Mouse (Mus musculus): ENCODE data around the gene Mr1. TPM values are rescaled to one million over a fixed set of nuclear protein-coding genes. Genes with fewer than 3 reads are reported as not detected.
A peak's percentile ranks its signal among the peaks of the same experiment; 100 is the strongest.

Mr1 gene
- polyA plus RNA-seq, 1 experiment from 2014 or later = 4.2 TPM

- WGBS = under 1% methylated on average over 44 of the region's 46 CpGs
- Histone ChIP-seq H3K27ac (replicated peaks) (peak overlapping the region; percentile 91), H3K9ac (ENCODE audit: low read length) (peak overlapping the region; percentile 89), H3K4me3 (ENCODE audit: low read depth, low read length) (peak overlapping the region; percentile 99), H3K4me2 (replicated peaks; ENCODE audit: low read depth) (peak overlapping the region; percentile 77), H3K9me3 (ENCODE audit: control insufficient read depth, low read length) (no peaks in the 10 kb centered on the region), H3K36me3 (ENCODE audit: control insufficient read depth, insufficient read depth, low read length) (no peaks in the 10 kb centered on the region), H3K27me3 (ENCODE audit: control insufficient read depth, insufficient read depth, low read length) (no peaks in the 10 kb centered on the region), H3K4me1 (replicated peaks; ENCODE audit: control insufficient read depth, insufficient read depth) (no peaks in the 10 kb centered on the region)
- DNase-seq (ENCODE audit: low spot score) (peak; percentile 73), ATAC-seq (ENCODE audit: low FRiP score, low TSS enrichment) (peak; percentile 66)
- TF ChIP-seq EP300 (optimal IDR thresholded peaks at IDR 0.05) (no peak), CTCF (IDR thresholded peaks at IDR 0.05; ENCODE audit: low read depth) (peak; percentile 42; the same call in 1 of the 2 replicates)
These were observed 12.4 kb upstream of the Mr1 start for GRCm38 (mm10) chr1:155158970-155159484.

- 1% methylated on average over 48 of the region's 48 CpGs for WGBS
- DNase-seq (ENCODE audit: low spot score) (peak; percentile 99), ATAC-seq (ENCODE audit: low FRiP score, low TSS enrichment) (peak; percentile 99)
- Histone ChIP-seq H3K4me1 (replicated peaks; ENCODE audit: control insufficient read depth, insufficient read depth) (no peaks in the 10 kb centered on the region), H3K27ac (replicated peaks) (peak within 1 kb of the TSS; percentile 91), H3K36me3 (ENCODE audit: control insufficient read depth, insufficient read depth, low read length) (no peaks in the 10 kb centered on the region), H3K9ac (ENCODE audit: low read length) (peak within 1 kb of the TSS; percentile 89), H3K27me3 (ENCODE audit: control insufficient read depth, insufficient read depth, low read length) (no peaks in the 10 kb centered on the region), H3K4me3 (ENCODE audit: low read depth, low read length) (peak within 1 kb of the TSS; percentile 99), H3K9me3 (ENCODE audit: control insufficient read depth, low read length) (no peaks in the 10 kb centered on the region), H3K4me2 (replicated peaks; ENCODE audit: low read depth) (peak within 1 kb of the TSS; percentile 77)
- TF ChIP-seq CTCF (IDR thresholded peaks at IDR 0.05; ENCODE audit: low read depth) (no peak), EP300 (optimal IDR thresholded peaks at IDR 0.05) (no peak)
These were observed 11.7 kb upstream of the Mr1 start, which contains the start of gene Stx6 for GRCm38 (mm10) chr1:155158141-155158969. Gene Stx6, plus strand, starts transcription at chr1:155158715.

GRCm38 (mm10) chr1:155153906-155154305 lies 7.3 kb upstream of the Mr1 start:
- no peak for ATAC-seq (ENCODE audit: low FRiP score, low TSS enrichment)
- no peak overlapping the region for H3K4me2 ChIP-seq (replicated peaks; ENCODE audit: low read depth)
- WGBS = 73% methylated on average over 4 of the region's 4 CpGs

GRCm38 (mm10) chr1:155150821-155151220 lies 4.2 kb upstream of the Mr1 start:
- Histone ChIP-seq H3K27ac (replicated peaks) (no peak overlapping the region), H3K4me3 (ENCODE audit: low read depth, low read length) (no peak overlapping the region), H3K36me3 (ENCODE audit: control insufficient read depth, insufficient read depth, low read length) (no peaks in the 10 kb centered on the region), H3K27me3 (ENCODE audit: control insufficient read depth, insufficient read depth, low read length) (no peaks in the 10 kb centered on the region), H3K9ac (ENCODE audit: low read length) (no peak overlapping the region), H3K9me3 (ENCODE audit: control insufficient read depth, low read length) (no peaks in the 10 kb centered on the region), H3K4me1 (replicated peaks; ENCODE audit: control insufficient read depth, insufficient read depth) (no peaks in the 10 kb centered on the region), H3K4me2 (replicated peaks; ENCODE audit: low read depth) (no peak overlapping the region)
- DNase-seq (ENCODE audit: low spot score) (no peak), ATAC-seq (ENCODE audit: low FRiP score, low TSS enrichment) (no peak)
- TF ChIP-seq EP300 (optimal IDR thresholded peaks at IDR 0.05) = no peak
- TF ChIP-seq CTCF (IDR thresholded peaks at IDR 0.05; ENCODE audit: low read depth) = no peak
- WGBS = 69% methylated on average over 5 of the region's 5 CpGs

More at GRCm38 (mm10) chr1:155153906-155154305, 7.3 kb upstream of the Mr1 start:
- H3K36me3 ChIP-seq (ENCODE audit: control insufficient read depth, insufficient read depth, low read length) = no peaks in the 10 kb centered on the region
- H3K27ac ChIP-seq (replicated peaks) = no peak overlapping the region
- H3K4me3 ChIP-seq (ENCODE audit: low read depth, low read length) = no peak overlapping the region
- H3K27me3 ChIP-seq (ENCODE audit: control insufficient read depth, insufficient read depth, low read length) = no peaks in the 10 kb centered on the region
- H3K4me1 ChIP-seq (replicated peaks; ENCODE audit: control insufficient read depth, insufficient read depth) = no peaks in the 10 kb centered on the region
- H3K9me3 ChIP-seq (ENCODE audit: control insufficient read depth, low read length) = no peaks in the 10 kb centered on the region
- no peak overlapping the region for H3K9ac ChIP-seq (ENCODE audit: low read length)
- no peak for DNase-seq (ENCODE audit: low spot score)
- TF ChIP-seq CTCF (IDR thresholded peaks at IDR 0.05; ENCODE audit: low read depth) (no peak), EP300 (optimal IDR thresholded peaks at IDR 0.05) (no peak)

GRCm38 (mm10) chr1:155149403-155149802 lies 2.8 kb upstream of the Mr1 start:
- TF ChIP-seq EP300 (optimal IDR thresholded peaks at IDR 0.05) = no peak
- TF ChIP-seq CTCF (IDR thresholded peaks at IDR 0.05; ENCODE audit: low read depth) = no peak
- H3K9me3 ChIP-seq (ENCODE audit: control insufficient read depth, low read length) = no peaks in the 10 kb centered on the region
- DNase-seq (ENCODE audit: low spot score) (no peak), ATAC-seq (ENCODE audit: low FRiP score, low TSS enrichment) (no peak)
- no peak overlapping the region for H3K27ac ChIP-seq (replicated peaks)
- WGBS = 91% methylated on average over 3 of the region's 3 CpGs
- no peak overlapping the region for H3K9ac ChIP-seq (ENCODE audit: low read length)
- H3K27me3 ChIP-seq (ENCODE audit: control insufficient read depth, insufficient read depth, low read length) = no peaks in the 10 kb centered on the region
- no peak overlapping the region for H3K4me2 ChIP-seq (replicated peaks; ENCODE audit: low read depth)
- H3K4me1 ChIP-seq (replicated peaks; ENCODE audit: control insufficient read depth, insufficient read depth) = no peaks in the 10 kb centered on the region
- H3K36me3 ChIP-seq (ENCODE audit: control insufficient read depth, insufficient read depth, low read length) = no peaks in the 10 kb centered on the region
- no peak overlapping the region for H3K4me3 ChIP-seq (ENCODE audit: low read depth, low read length)

GRCm38 (mm10) chr1:155147228-155147627 lies 614 bp upstream of the Mr1 start:
- Histone ChIP-seq H3K4me1 (replicated peaks; ENCODE audit: control insufficient read depth, insufficient read depth) (no peaks in the 10 kb centered on the region), H3K4me2 (replicated peaks; ENCODE audit: low read depth) (no peak overlapping the region), H3K9me3 (ENCODE audit: control insufficient read depth, low read length) (no peaks in the 10 kb centered on the region), H3K36me3 (ENCODE audit: control insufficient read depth, insufficient read depth, low read length) (no peaks in the 10 kb centered on the region), H3K27me3 (ENCODE audit: control insufficient read depth, insufficient read depth, low read length) (no peaks in the 10 kb centered on the region), H3K4me3 (ENCODE audit: low read depth, low read length) (no peak overlapping the region), H3K9ac (ENCODE audit: low read length) (no peak overlapping the region), H3K27ac (replicated peaks) (no peak overlapping the region)
- DNase-seq (ENCODE audit: low spot score) (no peak), ATAC-seq (ENCODE audit: low FRiP score, low TSS enrichment) (no peak)
- 78% methylated on average over 2 of the region's 2 CpGs for WGBS
- TF ChIP-seq EP300 (optimal IDR thresholded peaks at IDR 0.05) (no peak), CTCF (IDR thresholded peaks at IDR 0.05; ENCODE audit: low read depth) (no peak)
